Mouse (Mus musculus) kidney, adult 2 months (tissue): ENCODE measurements around the gene Spty2d1. TPM values are rescaled to one million over a fixed set of nuclear protein-coding genes. Genes with fewer than 3 reads are reported as not detected.
"Not testable (repeated sequence)": the region's sequence is repeated elsewhere in the genome, so short reads cannot be mapped to it uniquely, and the experiment has no call there.

Experiments used
- DNase-seq: peaks from one replicate; pipeline ENCODE4 v3.0.0; 2021
- H3K27ac ChIP-seq: fragments of 200-500 bp; 2 replicates; pipeline ENCODE4 v1.5.1; 2012; ENCODE audit warnings: low read depth, low read length, control low read depth, inconsistent platforms; ENCODE audit not compliant: insufficient read depth
- H3K27me3 ChIP-seq: fragments of 200-500 bp; replicated peaks from 2 replicates; pipeline ENCODE4 v1.6.1; 2012; ENCODE audit warnings: mild to moderate bottlenecking, moderate library complexity, low read length, inconsistent platforms; ENCODE audit not compliant: control insufficient read depth, insufficient read depth
- H3K36me3 ChIP-seq: fragments of 200-500 bp; 2 replicates; pipeline ENCODE4 v1.6.1; 2012; ENCODE audit warnings: mild to moderate bottlenecking, moderate library complexity, low read length, inconsistent platforms; ENCODE audit not compliant: control insufficient read depth, insufficient read depth
- H3K4me1 ChIP-seq: fragments of 200-500 bp; 2 replicates; pipeline ENCODE4 v1.6.1; 2011; ENCODE audit warnings: low read length; ENCODE audit not compliant: control insufficient read depth, insufficient read depth
- H3K4me3 ChIP-seq: fragments of 200-500 bp; 2 replicates; pipeline ENCODE4 v1.5.1; 2011; ENCODE audit warnings: mild to moderate bottlenecking, low read depth, low read length, control low read depth; ENCODE audit not compliant: insufficient read depth
- CTCF ChIP-seq: fragments of 200-500 bp; conservative IDR thresholded peaks from 2 replicates; pipeline ENCODE4 v1.5.1; 2011; ENCODE audit warnings: low read depth, mild to moderate bottlenecking, control low read depth, low read length, moderate library complexity, mixed read lengths; ENCODE audit not compliant: insufficient read depth, insufficient read length
- POLR2A ChIP-seq: fragments of 200-500 bp; IDR thresholded peaks from one replicate; pipeline ENCODE4 v1.6.1; 2011; ENCODE audit warnings: low read depth, low read length, control low read depth
- WGBS: fragments of 180-500 bp; shearing (Covaris S2); methylation state at CpG from one replicate; pipeline ENCODE4 v1.1.7; 2018; 5-methylcytosine and 5-hydroxymethylcytosine counted together
- polyA plus RNA-seq: library from polyadenylated mRNA; depleted of rRNA; stranded (reverse); fragments of >200 nt; gene quantifications from 2 replicates; pipeline ENCODE4 v1.2.3, GENCODE M21; 2012

Spty2d1 gene
- polyA plus RNA-seq, 1 experiment = 7.2 TPM

DNA sequence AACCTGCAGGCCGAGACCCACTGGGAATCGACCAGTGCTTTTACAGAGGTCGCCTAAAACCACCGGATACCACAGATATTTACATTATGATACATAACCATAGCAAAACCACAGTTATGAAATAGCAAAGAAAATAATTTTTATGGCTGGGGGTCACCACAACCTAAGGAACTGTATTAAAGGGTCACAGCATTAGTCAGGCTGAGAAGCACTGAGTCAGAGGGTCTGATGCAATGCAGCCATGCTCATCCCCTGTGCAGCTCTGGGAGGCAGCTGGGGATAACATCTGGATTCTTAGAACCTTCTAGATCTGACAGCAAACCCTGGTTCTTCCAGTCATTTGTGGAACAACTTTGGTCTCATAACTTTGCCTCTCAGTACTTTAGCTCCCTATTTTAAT is 23.2 kb upstream of the Spty2d1 start:
- Histone ChIP-seq H3K4me3 (no peak overlapping the region), H3K4me1 (no peaks in the 10 kb centered on the region; the same call in 1 of the 2 replicates), H3K36me3 (no peaks in the 10 kb centered on the region), H3K27me3 (no peaks in the 10 kb centered on the region), H3K27ac (no peak overlapping the region)
- DNase-seq = no peak
- WGBS = 84% methylated on average over 4 of the region's 4 CpGs
- TF ChIP-seq POLR2A (no peak), CTCF (no peak)

DNA sequence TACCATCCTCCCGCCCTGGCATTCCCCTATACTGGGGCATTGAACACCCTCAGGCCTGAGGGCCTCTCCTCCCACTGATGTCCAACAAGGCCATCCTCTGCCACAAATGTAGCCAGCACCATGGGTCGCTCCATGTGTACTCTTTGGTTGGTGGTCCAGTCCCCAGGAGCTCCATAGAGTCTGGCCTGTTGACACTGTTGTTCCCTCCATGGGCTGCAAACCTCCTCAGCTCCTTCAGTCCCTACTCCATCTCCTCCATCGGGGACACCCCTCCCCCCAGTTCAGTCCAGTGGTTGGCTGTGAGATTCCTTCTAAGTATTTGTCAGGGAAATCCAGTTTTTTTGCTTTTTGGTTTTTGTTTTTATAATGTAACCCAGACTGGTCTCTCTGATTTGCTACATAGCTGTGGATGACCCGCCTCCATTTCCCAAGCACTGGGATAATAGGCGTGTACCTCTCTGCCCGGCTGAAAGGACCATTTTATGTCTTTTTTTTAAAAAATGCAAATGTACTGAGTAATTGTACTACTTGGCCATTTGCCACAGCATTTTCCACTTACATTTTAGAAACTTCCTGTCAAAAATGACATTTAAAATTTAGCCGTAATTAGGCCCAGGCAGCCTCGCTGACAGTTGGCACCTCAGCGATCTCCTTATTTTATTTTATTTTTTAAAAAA is 22.4 kb upstream of the Spty2d1 start:
- Histone ChIP-seq H3K4me3 (no peak overlapping the region), H3K36me3 (no peaks in the 10 kb centered on the region), H3K27me3 (no peaks in the 10 kb centered on the region), H3K27ac (no peak overlapping the region), H3K4me1 (no peaks in the 10 kb centered on the region; the same call in 1 of the 2 replicates)
- no peak for TF ChIP-seq POLR2A
- no peak for TF ChIP-seq CTCF
- WGBS = 68% methylated on average over 9 of the region's 9 CpGs
- DNase-seq = no peak

DNA sequence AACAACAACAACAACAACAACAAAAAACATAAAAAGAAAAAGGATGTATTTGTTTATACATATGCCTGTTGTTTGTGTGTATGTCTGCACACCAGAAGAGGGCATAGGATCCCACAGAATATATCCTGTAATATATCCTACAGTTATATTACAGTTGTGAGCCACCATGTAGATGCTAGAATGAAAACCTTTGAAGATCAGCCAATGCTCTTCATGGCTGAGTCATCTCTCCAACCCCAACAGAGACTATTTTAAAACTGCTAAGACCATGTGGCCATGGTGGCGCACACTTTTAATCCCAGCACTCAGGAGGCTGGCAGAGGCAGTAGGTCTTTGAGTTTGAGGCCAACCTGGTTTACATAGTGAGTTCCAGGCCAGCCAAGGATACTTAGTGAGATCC is 19.3 kb upstream of the Spty2d1 start:
- DNase-seq = no peak
- Histone ChIP-seq H3K27ac (no peak overlapping the region), H3K27me3 (no peaks in the 10 kb centered on the region), H3K36me3 (no peaks in the 10 kb centered on the region), H3K4me1 (no peaks in the 10 kb centered on the region), H3K4me3 (no peak overlapping the region)
- 83% methylated on average over 1 of the region's 1 CpGs for WGBS
- no peak for TF ChIP-seq CTCF
- no peak for TF ChIP-seq POLR2A

DNA sequence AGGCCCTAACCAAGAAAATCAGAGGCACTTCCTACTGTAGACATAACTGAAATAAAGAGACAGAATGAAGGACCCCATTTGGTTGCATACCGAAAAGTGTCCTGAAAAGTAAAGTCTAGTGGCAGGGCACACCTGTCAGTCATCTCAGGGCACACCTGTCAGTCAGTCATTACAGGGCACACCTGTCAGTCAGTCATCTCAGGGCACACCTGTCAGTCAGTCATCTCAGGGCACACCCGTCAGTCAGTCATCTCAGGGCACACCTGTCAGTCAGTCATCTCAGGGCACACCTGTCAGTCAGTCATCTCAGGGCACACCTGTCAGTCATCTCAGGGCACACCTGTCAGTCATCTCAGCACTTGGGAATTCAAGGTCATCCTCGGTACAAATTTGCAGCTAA is 18.7 kb upstream of the Spty2d1 start:
- H3K36me3 ChIP-seq, H3K27ac ChIP-seq, H3K4me1 ChIP-seq, H3K4me3 ChIP-seq, H3K27me3 ChIP-seq, DNase-seq: not testable (repeated sequence)
- WGBS = 81% methylated on average over 3 of the region's 3 CpGs

DNA sequence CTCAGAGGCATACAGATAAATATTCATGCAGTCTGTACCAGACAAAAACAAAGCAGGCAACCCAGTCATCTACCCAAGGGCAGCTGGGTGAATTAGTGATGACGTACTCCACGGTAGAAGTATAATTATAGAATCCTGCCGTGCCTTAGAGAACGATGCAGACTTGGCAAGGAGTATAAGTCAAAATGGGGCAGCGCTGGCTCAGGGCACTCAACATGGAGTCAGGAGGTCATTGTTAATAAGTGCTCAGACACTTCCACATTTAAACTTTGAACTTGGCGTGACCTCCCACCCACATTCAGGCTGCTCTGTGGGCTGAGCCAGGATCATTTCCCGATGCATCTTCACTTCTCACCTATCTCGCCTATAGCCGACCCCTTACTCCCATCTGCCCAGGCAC is 17.2 kb upstream of the Spty2d1 start:
- Histone ChIP-seq H3K4me3 (no peak overlapping the region), H3K4me1 (no peaks in the 10 kb centered on the region), H3K36me3 (no peaks in the 10 kb centered on the region), H3K27ac (no peak overlapping the region), H3K27me3 (no peaks in the 10 kb centered on the region)
- peak; percentile 63 for DNase-seq
- TF ChIP-seq CTCF (no peak), POLR2A (no peak)
- WGBS = 43% methylated on average over 9 of the region's 9 CpGs

DNA sequence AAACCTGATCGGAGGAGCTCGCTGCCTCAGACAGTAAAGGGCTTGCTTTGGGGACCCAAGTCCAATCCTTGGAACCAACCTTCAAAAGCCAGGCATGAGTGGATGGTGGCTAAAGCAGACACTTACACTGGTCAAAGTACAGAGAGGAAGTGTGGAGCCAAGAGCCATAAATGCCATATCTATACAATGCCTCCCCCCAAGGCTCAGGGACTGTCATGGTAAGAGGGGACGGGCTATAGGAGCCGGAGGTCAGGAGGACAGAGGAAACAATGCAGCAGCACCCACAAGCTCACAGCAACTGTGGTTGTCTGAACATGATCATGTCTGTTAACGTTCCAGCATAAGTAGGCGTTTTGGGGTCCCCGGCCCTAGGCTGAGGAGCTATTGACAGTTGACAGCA is 16.2 kb upstream of the Spty2d1 start:
- Histone ChIP-seq H3K36me3 (no peaks in the 10 kb centered on the region), H3K27me3 (no peaks in the 10 kb centered on the region), H3K4me3 (no peak overlapping the region), H3K4me1 (no peaks in the 10 kb centered on the region), H3K27ac (no peak overlapping the region)
- no peak for DNase-seq
- TF ChIP-seq CTCF (no peak), POLR2A (no peak)
- WGBS = 87% methylated on average over 7 of the region's 7 CpGs

DNA sequence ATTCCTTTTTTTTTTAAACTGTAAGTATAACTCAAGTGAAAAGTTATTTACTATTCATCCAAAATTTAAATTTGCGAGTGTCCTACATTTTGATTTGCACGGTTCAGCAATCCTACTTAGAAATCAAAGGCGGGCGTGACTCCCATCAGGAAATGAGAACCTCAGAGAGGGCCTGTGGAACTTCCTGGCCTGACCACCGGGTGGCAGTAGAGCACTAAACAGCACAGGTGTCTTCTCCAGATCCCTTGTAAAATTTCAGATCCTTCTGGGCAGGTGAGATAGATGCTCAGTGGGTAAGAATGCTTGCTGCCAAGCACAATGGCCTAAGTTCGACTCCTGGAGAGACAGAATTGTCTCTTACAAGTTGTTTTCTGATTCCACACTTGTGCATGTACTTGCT is 15.3 kb upstream of the Spty2d1 start:
- TF ChIP-seq POLR2A (no peak), CTCF (peak; percentile 95)
- Histone ChIP-seq H3K36me3 (no peaks in the 10 kb centered on the region), H3K4me3 (no peak overlapping the region), H3K27ac (no peak overlapping the region), H3K4me1 (no peaks in the 10 kb centered on the region), H3K27me3 (no peaks in the 10 kb centered on the region)
- peak; percentile 86 for DNase-seq
- 7% methylated on average over 6 of the region's 6 CpGs for WGBS
